Mouse (Mus musculus) limb, embryonic 10.5 days (tissue): ENCODE measurements at regions not wholly inside any gene's neighbourhood (a gene's known extent, or its start where the extent isn't known, plus 50 kb on each side); places are given as distances from the start of the nearest gene placed in this dataset.

Experiments
- DNase-seq: peaks from one replicate; pipeline ENCODE4 v3.0.0-alpha.2; 2017; ENCODE audit warnings: low spot score
- H3K27ac ChIP-seq: fragments of 300-500 bp; sonication (generic); 2 replicates; pipeline ENCODE4 v1.5.1; 2016; ENCODE audit warnings: mild to moderate bottlenecking
- H3K27me3 ChIP-seq: fragments of 300-500 bp; sonication (generic); 2 replicates; pipeline ENCODE4 v1.6.1; 2016; ENCODE audit warnings: low read depth, mild to moderate bottlenecking; ENCODE audit not compliant: poor library complexity, severe bottlenecking
- H3K36me3 ChIP-seq: fragments of 300-500 bp; sonication (generic); 2 replicates; pipeline ENCODE4 v1.6.1; 2016; ENCODE audit warnings: mild to moderate bottlenecking, moderate library complexity
- H3K4me1 ChIP-seq: fragments of 300-500 bp; sonication (generic); 2 replicates; pipeline ENCODE4 v1.6.1; 2016
- H3K4me3 ChIP-seq: fragments of 300-500 bp; sonication (generic); 2 replicates; pipeline ENCODE4 v1.5.1; 2016; ENCODE audit warnings: mild to moderate bottlenecking, moderate library complexity
- H3K9me3 ChIP-seq: fragments of 300-500 bp; sonication (generic); replicated peaks from 2 replicates; pipeline ENCODE4 v1.6.1; 2016; ENCODE audit warnings: mild to moderate bottlenecking
- whole genome bisulfite sequencing: fragments of 180-500 bp; shearing (Covaris S2); methylation state at CpG from one replicate; pipeline ENCODE4 v1.1.7; 2016; 5-methylcytosine and 5-hydroxymethylcytosine counted together

- Histone ChIP-seq H3K27ac (no peak overlapping the region), H3K27me3 (no peaks in the 10 kb centered on the region), H3K9me3 (no peaks in the 10 kb centered on the region), H3K4me1 (peaks cover 20% of the 10 kb centered on the region), H3K4me3 (no peak overlapping the region), H3K36me3 (no peaks in the 10 kb centered on the region)
- no peak for DNase-seq
- WGBS, result 89% methylated on average over 3 of the region's 3 CpGs
Measured at GRCm38 (mm10) chr10:8970807-8971206, 84.9 kb upstream of the Sash1 start.

GRCm38 (mm10) chr10:8969586-8969985, 83.7 kb upstream of the Sash1 start:
- H3K27me3 ChIP-seq, result no peaks in the 10 kb centered on the region
- no peaks in the 10 kb centered on the region for H3K36me3 ChIP-seq
- H3K9me3 ChIP-seq, result no peaks in the 10 kb centered on the region
- peaks cover 20% of the 10 kb centered on the region for H3K4me1 ChIP-seq
- no peak overlapping the region for H3K4me3 ChIP-seq
- H3K27ac ChIP-seq, result no peak overlapping the region
- no peak for DNase-seq

GRCm38 (mm10) chr10:8969016-8969415, 83.1 kb upstream of the Sash1 start:
- no peak for DNase-seq
- H3K4me1 ChIP-seq, result peaks cover 20% of the 10 kb centered on the region
- WGBS, result 78% methylated on average over 5 of the region's 5 CpGs
- no peak overlapping the region for H3K27ac ChIP-seq
- H3K36me3 ChIP-seq, result no peaks in the 10 kb centered on the region
- no peak overlapping the region for H3K4me3 ChIP-seq
- H3K27me3 ChIP-seq, result no peaks in the 10 kb centered on the region
- H3K9me3 ChIP-seq, result no peaks in the 10 kb centered on the region

- WGBS, result 51% methylated on average over 8 of the region's 8 CpGs
- Histone ChIP-seq H3K36me3 (no peaks in the 10 kb centered on the region), H3K9me3 (no peaks in the 10 kb centered on the region), H3K4me3 (no peak overlapping the region), H3K4me1 (peaks cover 20% of the 10 kb centered on the region), H3K27ac (peak overlapping the region; percentile 51; the same call in 1 of the 2 replicates), H3K27me3 (no peaks in the 10 kb centered on the region)
- no peak for DNase-seq
Measured at GRCm38 (mm10) chr10:8968276-8968923, 82.5 kb upstream of the Sash1 start.

- H3K36me3 ChIP-seq, result no peaks in the 10 kb centered on the region
- H3K9me3 ChIP-seq, result no peaks in the 10 kb centered on the region
- H3K4me1 ChIP-seq, result peaks cover 20% of the 10 kb centered on the region
- no peaks in the 10 kb centered on the region for H3K27me3 ChIP-seq
- WGBS, result 81% methylated on average over 5 of the region's 5 CpGs
- H3K27ac ChIP-seq, result no peak overlapping the region
- H3K4me3 ChIP-seq, result no peak overlapping the region
- no peak for DNase-seq
Measured at GRCm38 (mm10) chr10:8962921-8963320, 77.1 kb upstream of the Sash1 start.

GRCm38 (mm10) chr10:8960964-8961675, 75.2 kb upstream of the Sash1 start:
- WGBS, result 55% methylated on average over 10 of the region's 10 CpGs
- peaks cover 21% of the 10 kb centered on the region for H3K4me1 ChIP-seq
- H3K36me3 ChIP-seq, result no peaks in the 10 kb centered on the region
- 0 out of 2 replicates have a peak overlapping the region, but pooled peaks have one; percentile 27 for H3K27ac ChIP-seq
- H3K9me3 ChIP-seq, result no peaks in the 10 kb centered on the region
- H3K4me3 ChIP-seq, result no peak overlapping the region
- no peaks in the 10 kb centered on the region for H3K27me3 ChIP-seq
- DNase-seq, result peak; percentile 40

- H3K4me1 ChIP-seq, result peaks cover 28% of the 10 kb centered on the region
- no peaks in the 10 kb centered on the region for H3K9me3 ChIP-seq
- WGBS, result 74% methylated on average over 9 of the region's 9 CpGs
- H3K4me3 ChIP-seq, result no peak overlapping the region
- H3K36me3 ChIP-seq, result no peaks in the 10 kb centered on the region
- H3K27ac ChIP-seq, result peak overlapping the region; percentile 66; the same call in 1 of the 2 replicates
- no peaks in the 10 kb centered on the region for H3K27me3 ChIP-seq
- no peak for DNase-seq
Measured at GRCm38 (mm10) chr10:8960275-8960960, 74.5 kb upstream of the Sash1 start.

- H3K27me3 ChIP-seq, result no peaks in the 10 kb centered on the region
- peak; percentile 58 for DNase-seq
- no peaks in the 10 kb centered on the region for H3K9me3 ChIP-seq
- peaks cover 40% of the 10 kb centered on the region for H3K4me1 ChIP-seq
- H3K4me3 ChIP-seq, result no peak overlapping the region
- WGBS, result 54% methylated on average over 6 of the region's 6 CpGs
- no peaks in the 10 kb centered on the region for H3K36me3 ChIP-seq
- 0 out of 2 replicates have a peak overlapping the region, but pooled peaks have one; percentile 5 for H3K27ac ChIP-seq
Measured at GRCm38 (mm10) chr10:8955499-8956211, 69.8 kb upstream of the Sash1 start.

GRCm38 (mm10) chr10:8954003-8954402, 68.1 kb upstream of the Sash1 start:
- Histone ChIP-seq H3K36me3 (no peaks in the 10 kb centered on the region), H3K4me1 (peaks cover 32% of the 10 kb centered on the region), H3K27ac (no peak overlapping the region), H3K9me3 (no peaks in the 10 kb centered on the region), H3K4me3 (no peak overlapping the region), H3K27me3 (no peaks in the 10 kb centered on the region)
- WGBS, result 90% methylated on average over 4 of the region's 4 CpGs
- no peak for DNase-seq

- no peak overlapping the region for H3K27ac ChIP-seq
- H3K4me1 ChIP-seq, result peaks cover 32% of the 10 kb centered on the region
- no peaks in the 10 kb centered on the region for H3K27me3 ChIP-seq
- 87% methylated on average over 5 of the region's 5 CpGs for WGBS
- DNase-seq, result no peak
- H3K36me3 ChIP-seq, result no peaks in the 10 kb centered on the region
- H3K4me3 ChIP-seq, result no peak overlapping the region
- no peaks in the 10 kb centered on the region for H3K9me3 ChIP-seq
Measured at GRCm38 (mm10) chr10:8952922-8953321, 67.1 kb upstream of the Sash1 start.

- no peak for DNase-seq
Measured at GRCm38 (mm10) chr10:8951937-8952336, 66.1 kb upstream of the Sash1 start.

GRCm38 (mm10) chr10:8951236-8951825, 65.5 kb upstream of the Sash1 start:
- no peaks in the 10 kb centered on the region for H3K27me3 ChIP-seq
- 77% methylated on average over 10 of the region's 10 CpGs for WGBS
- H3K36me3 ChIP-seq, result no peaks in the 10 kb centered on the region
- H3K4me1 ChIP-seq, result peaks cover 32% of the 10 kb centered on the region
- DNase-seq, result no peak
- no peaks in the 10 kb centered on the region for H3K9me3 ChIP-seq
- H3K27ac ChIP-seq, result no peak overlapping the region
- H3K4me3 ChIP-seq, result no peak overlapping the region

More at GRCm38 (mm10) chr10:8951937-8952336, 66.1 kb upstream of the Sash1 start:
- WGBS, result 97% methylated on average over 3 of the region's 3 CpGs
- peaks cover 32% of the 10 kb centered on the region for H3K4me1 ChIP-seq
- H3K9me3 ChIP-seq, result no peaks in the 10 kb centered on the region
- no peak overlapping the region for H3K4me3 ChIP-seq
- H3K27ac ChIP-seq, result no peak overlapping the region
- no peaks in the 10 kb centered on the region for H3K36me3 ChIP-seq
- no peaks in the 10 kb centered on the region for H3K27me3 ChIP-seq
